Mouse (Mus musculus) CH12.LX (cell line): ENCODE results near the gene Rps21. TPM values are rescaled to one million over a fixed set of nuclear protein-coding genes. Genes with fewer than 3 reads are reported as not detected.

Experiments
- DNase-seq: peaks from one replicate; pipeline ENCODE4 v3.0.0-alpha.2; 2013; ENCODE audit errors: extremely low read depth
- H3K27ac ChIP-seq: 2 replicates; pipeline ENCODE4 v1.5.1; 2012; ENCODE audit warnings: low read depth, mild to moderate bottlenecking, control low read depth, moderate library complexity; ENCODE audit not compliant: insufficient read depth
- H3K27me3 ChIP-seq: replicated peaks from 2 replicates; pipeline ENCODE3; 2012; ENCODE audit warnings: inconsistent platforms
- H3K36me3 ChIP-seq, 2 experiments: replicated peaks in 1 of 2; 2 replicates each; pipeline versions ENCODE3 to v1.6.1; 2012; ENCODE audit warnings: inconsistent platforms in 1 of 2, low read length in 1 of 2, mild to moderate bottlenecking in 1 of 2, mixed read lengths in 1 of 2, moderate library complexity in 1 of 2; ENCODE audit not compliant: control insufficient read depth in 1 of 2, insufficient read depth in 1 of 2
- H3K4me1 ChIP-seq, 2 experiments: 2 replicates each; pipeline ENCODE4 v1.6.1; 2012; ENCODE audit warnings: inconsistent platforms in 1 of 2, moderate library complexity in 1 of 2; ENCODE audit not compliant: insufficient read depth in 2 of 2, control insufficient read depth in 1 of 2
- H3K4me2 ChIP-seq: 2 replicates; pipeline ENCODE4 v1.6.1; 2012; ENCODE audit warnings: low read depth, mild to moderate bottlenecking, control low read depth; ENCODE audit not compliant: poor library complexity, insufficient read depth, severe bottlenecking
- H3K4me3 ChIP-seq, 3 experiments: fragments of 150-350 bp in 1 of 3; sonication (generic) in 1 of 3; replicated peaks in 1 of 3; 2 replicates each; pipeline versions ENCODE3 to v1.5.1; 2011 to 2012; ENCODE audit warnings: low read depth in 2 of 3, low read length in 2 of 3, mild to moderate bottlenecking in 2 of 3, moderate library complexity in 2 of 3, control low read depth in 1 of 3, improper control_type of control experiment in 1 of 3, inconsistent platforms in 1 of 3, mixed read lengths in 1 of 3; ENCODE audit not compliant: poor library complexity in 1 of 3
- H3K79me2 ChIP-seq: replicated peaks from 2 replicates; pipeline ENCODE4 v1.6.1; 2012; ENCODE audit warnings: mild to moderate bottlenecking, moderate library complexity; ENCODE audit not compliant: control insufficient read depth, poor library complexity, insufficient read depth, severe bottlenecking; ENCODE audit errors: extremely low read depth
- H3K9ac ChIP-seq: 2 replicates; pipeline ENCODE4 v1.6.1; 2012; ENCODE audit warnings: low read depth, mild to moderate bottlenecking, control low read depth, moderate library complexity; ENCODE audit not compliant: insufficient read depth
- H3K9me3 ChIP-seq: replicated peaks from 2 replicates; pipeline ENCODE3; 2012; ENCODE audit warnings: low read length, inconsistent platforms, mixed read lengths
- BHLHE40 ChIP-seq: IDR thresholded peaks from 2 replicates; pipeline ENCODE4 v1.6.1; 2011; ENCODE audit warnings: mild to moderate bottlenecking, low read depth, low read length, improper control_type of control experiment
- CHD1 ChIP-seq: IDR thresholded peaks from 2 replicates; pipeline ENCODE4 v1.6.1; 2012; ENCODE audit warnings: low read depth, low read length, improper control_type of control experiment, inconsistent platforms
- CHD2 ChIP-seq: IDR thresholded peaks from 2 replicates; pipeline ENCODE4 v1.6.1; 2011; ENCODE audit warnings: low read length, improper control_type of control experiment
- HCFC1 ChIP-seq: IDR thresholded peaks from 2 replicates; pipeline ENCODE4 v1.6.1; 2012; ENCODE audit warnings: low read depth, mild to moderate bottlenecking, inconsistent platforms, low read length, improper control_type of control experiment
- IRF4 ChIP-seq: IDR thresholded peaks from 2 replicates; pipeline ENCODE4 v1.6.1; 2014; ENCODE audit warnings: low read depth, mild to moderate bottlenecking, inconsistent platforms, low read length, improper control_type of control experiment
- KAT2A ChIP-seq: IDR thresholded peaks from 2 replicates; pipeline ENCODE4 v1.6.1; 2012; ENCODE audit warnings: low read length, improper control_type of control experiment, inconsistent platforms; ENCODE audit not compliant: insufficient replicate concordance
- MAFK ChIP-seq: IDR thresholded peaks from 2 replicates; pipeline ENCODE4 v1.6.1; 2011; ENCODE audit warnings: low read length, improper control_type of control experiment; ENCODE audit not compliant: insufficient replicate concordance
- MXI1 ChIP-seq: IDR thresholded peaks from 2 replicates; pipeline ENCODE4 v1.6.1; 2011; ENCODE audit warnings: mild to moderate bottlenecking, low read depth, low read length, improper control_type of control experiment
- PAX5 ChIP-seq: IDR thresholded peaks from 2 replicates; pipeline ENCODE4 v1.6.1; 2012; ENCODE audit warnings: low read length, inconsistent platforms, mixed read lengths
- RAD21 ChIP-seq: IDR thresholded peaks from 2 replicates; pipeline ENCODE4 v1.6.1; 2011; ENCODE audit warnings: low read depth, mild to moderate bottlenecking, low read length, improper control_type of control experiment, moderate library complexity
- SIN3A ChIP-seq: IDR thresholded peaks from 2 replicates; pipeline ENCODE4 v1.6.1; 2012; ENCODE audit warnings: low read length, improper control_type of control experiment, inconsistent platforms
- TBP ChIP-seq: conservative IDR thresholded peaks from 2 replicates; pipeline ENCODE4 v1.6.1; 2011; ENCODE audit warnings: low read depth, low read length, improper control_type of control experiment
- TCF12 ChIP-seq: IDR thresholded peaks from 2 replicates; pipeline ENCODE4 v1.6.1; 2014; ENCODE audit warnings: low read depth, mild to moderate bottlenecking, inconsistent platforms, low read length, improper control_type of control experiment
- ZC3H11A ChIP-seq: IDR thresholded peaks from 2 replicates; pipeline ENCODE4 v1.6.1; 2012; ENCODE audit warnings: low read depth, mild to moderate bottlenecking, inconsistent platforms, low read length, improper control_type of control experiment
- ZMIZ1 ChIP-seq: IDR thresholded peaks from 2 replicates; pipeline ENCODE4 v1.6.1; 2012; ENCODE audit warnings: low read depth, mild to moderate bottlenecking, inconsistent platforms, low read length, improper control_type of control experiment
- ZNF384 ChIP-seq: IDR thresholded peaks from 2 replicates; pipeline ENCODE4 v1.6.1; 2012; ENCODE audit warnings: low read depth, low read length, improper control_type of control experiment, inconsistent platforms
- dilution Hi-C: fragments of 300-500 bp; cut with MboI; formaldehyde crosslinking; loops from 2 replicates; pipeline ENCODE4 v1.14.3; 2020; ENCODE audit warnings: low sequenced_read_pairs; ENCODE audit not compliant: extremely low pct_unique_long_range_greater_than_20kb, extremely low pct_ligation_motif_present
- in situ Hi-C: fragments of 300-500 bp; cut with MboI; formaldehyde crosslinking; loops from 3 replicates; pipeline ENCODE4 v1.14.3; 2019; ENCODE audit warnings: low sequenced_read_pairs, low pct_ligation_motif_present, low pct_unique_long_range_greater_than_20kb, mixed read lengths
- polyA plus RNA-seq: library from polyadenylated mRNA; unstranded; fragments of >175 nt; gene quantifications from 2 replicates; pipeline ENCODE4 v1.2.1, GENCODE M21; 2012; ENCODE audit warnings: low read depth; ENCODE audit not compliant: insufficient read length
- total RNA-seq, 2 experiments: library from RNA; depleted of rRNA; stranded (reverse); fragments of 300-350 nt in 1 of 2; fragments of >200 nt in 1 of 2; gene quantifications; 2 replicates each; pipeline ENCODE4 v1.2.3; 2012 to 2014

Rps21 gene
- total and polyA plus RNA-seq, 3 experiments: 705 to 3,770 (median 1,686) TPM

GRCm38 (mm10) chr2:180276385-180276784 lies 19.2 kb downstream of the Rps21 start:
- Histone ChIP-seq H3K27ac (no peak overlapping the region), H3K9ac (no peak overlapping the region), H3K27me3 (peaks cover 71% of the 10 kb centered on the region), H3K36me3 (no peaks in the 10 kb centered on the region), H3K79me2 (0 out of 2 replicates have a peak, but pooled peaks cover 6% of the 10 kb centered on the region), H3K9me3 (no peaks in the 10 kb centered on the region), H3K4me1 (peaks cover 8 to 31% of the 10 kb centered on the region in 2 experiments), H3K4me3 (no peak overlapping the region), H3K4me2 (no peak overlapping the region)
- no peak for TF ChIP-seq KAT2A
- TF ChIP-seq TBP: no peak
- TF ChIP-seq RAD21: no peak
- 0 out of 2 replicates have a peak, but pooled peaks have one; percentile 11 for TF ChIP-seq MXI1
- no peak for TF ChIP-seq SIN3A
- TF ChIP-seq ZMIZ1: no peak
- no peak for TF ChIP-seq ZC3H11A
- dilution Hi-C loops: no loop called here
- no peak for DNase-seq
- in situ Hi-C loops: loop anchor here (10.0 kb wide), 1 partner anchor 298 kb away; no protein-coding TSS in a partner anchor

- H3K4me3 ChIP-seq: no peak overlapping the region
- no peak overlapping the region for H3K9ac ChIP-seq
- H3K27ac ChIP-seq: no peak overlapping the region
- in situ Hi-C loops (loop anchor here (10.0 kb wide), 1 partner anchor 298 kb away; no protein-coding TSS in a partner anchor), dilution Hi-C loops (no loop called here)
- peaks cover 76% of the 10 kb centered on the region for H3K27me3 ChIP-seq
- H3K79me2 ChIP-seq: 0 out of 2 replicates have a peak, but pooled peaks cover 5% of the 10 kb centered on the region
- peaks cover 3 to 26% of the 10 kb centered on the region in 2 experiments for H3K4me1 ChIP-seq
- TF ChIP-seq CHD1 (no peak), BHLHE40 (0 out of 2 replicates have a peak, but pooled peaks have one; percentile 6)
- no peaks in the 10 kb centered on the region for H3K36me3 ChIP-seq
- DNase-seq: no peak
- H3K4me2 ChIP-seq: no peak overlapping the region
- no peaks in the 10 kb centered on the region for H3K9me3 ChIP-seq
These were observed 19.7 kb downstream of the Rps21 start for GRCm38 (mm10) chr2:180276851-180277259.

- no peak for DNase-seq
- dilution Hi-C loops: no loop called here
These were observed 20.7 kb downstream of the Rps21 start for GRCm38 (mm10) chr2:180277773-180278320.

More at GRCm38 (mm10) chr2:180277773-180278320, 20.7 kb downstream of the Rps21 start:
- no peaks in the 10 kb centered on the region for H3K79me2 ChIP-seq
- H3K4me2 ChIP-seq: no peak overlapping the region
- in situ Hi-C loops: loop anchor here (10.0 kb wide), 1 partner anchor 297 kb away; no protein-coding TSS in a partner anchor
- no peaks in the 10 kb centered on the region for H3K36me3 ChIP-seq
- no peaks in the 10 kb centered on the region for H3K9me3 ChIP-seq
- no peak overlapping the region for H3K9ac ChIP-seq
- H3K27ac ChIP-seq: no peak overlapping the region
- TF ChIP-seq TBP: no peak
- TF ChIP-seq MXI1: no peak
- TF ChIP-seq IRF4: no peak
- no peak for TF ChIP-seq ZNF384
- TF ChIP-seq CHD2: no peak
- TF ChIP-seq MAFK: no peak
- TF ChIP-seq KAT2A: no peak
- TF ChIP-seq TCF12: no peak
- no peak for TF ChIP-seq HCFC1
- TF ChIP-seq PAX5: no peak
- peaks cover 85% of the 10 kb centered on the region for H3K27me3 ChIP-seq
- H3K4me1 ChIP-seq: peaks cover 0 to 18% of the 10 kb centered on the region in 2 experiments; a peak in 2 of 4 replicates
- H3K4me3 ChIP-seq: no peak overlapping the region
